Mouse (Mus musculus): ENCODE data around the gene Clec2e.

DNA sequence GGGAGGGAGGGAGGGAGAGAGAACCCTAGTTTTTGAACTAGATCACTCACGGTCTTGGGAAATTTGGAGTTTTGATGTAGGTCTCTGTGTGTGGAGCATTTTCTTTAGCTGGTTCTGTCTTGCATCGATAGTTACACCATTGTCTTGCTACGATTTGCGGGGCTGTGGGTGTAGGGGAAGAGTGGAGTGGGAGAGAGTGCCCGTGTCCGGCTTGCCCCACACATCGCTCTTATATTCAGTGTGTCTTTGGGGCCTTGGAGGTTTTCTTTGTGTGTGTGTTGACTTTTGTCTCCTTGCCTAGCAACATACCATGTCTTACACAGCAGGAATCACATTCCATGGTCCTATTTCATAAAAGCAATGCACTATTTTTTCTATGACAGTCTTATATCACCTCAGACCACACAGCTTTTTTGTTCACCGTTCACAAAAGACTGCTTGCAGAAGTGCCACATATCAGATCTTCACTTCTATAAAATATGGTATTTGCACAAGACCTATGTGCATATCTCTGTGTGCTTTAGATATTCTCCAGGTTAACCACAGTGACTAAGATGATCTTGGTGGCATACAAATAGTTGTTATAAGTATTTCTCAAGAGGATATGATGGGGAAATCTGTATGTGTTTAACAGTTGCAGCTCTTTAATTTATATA, 51.0 kb downstream of the Clec2e start:
- no peak for TF ChIP-seq CTCF (IDR thresholded peaks at IDR 0.05; ENCODE audit: low read depth, low read length)
- TF ChIP-seq POLR2A (IDR thresholded peaks at IDR 0.05; ENCODE audit: borderline replicate concordance, low read depth, low read length): no peak

Data from bone marrow macrophage, adult 2 months (primary cell).